17 mouse cellular contexts compared by ENCODE assay signal in genomic region chr4:125185076-125185475, GRCm38 (mm10). TPM values are rescaled to one million over a fixed set of nuclear protein-coding genes. Genes with fewer than 3 reads are reported as not detected.
"Had no signal": no experiment of that assay in that cellular context is flagged by ENCODE, and none has a peak within 500 bp of the region (broad histone marks: within the 10 kb centered on the region; RNA-seq: fewer than 3 reads in every experiment).

No protein-coding gene starts in this region.

- DNase-seq: heart, postnatal 10 days; heart, postnatal 14 days; heart, postnatal 36 days; heart, postnatal 4 days; kidney, adult 11 months; kidney, adult 18-20 months; kidney, adult 2 months; kidney, adult 8-10 months; kidney, adult 9 months; kidney, postnatal 10 days; kidney, postnatal 14 days; kidney, postnatal 25 days; kidney, postnatal 36 days; kidney, postnatal 4 days; layer of hippocampus, adult 9-11 months; layer of hippocampus, postnatal 36 days had no signal

RNA-seq across cellular contexts. Expression of gene Zc3h12a, which starts 57.4 kb away (rescaled TPM):
- total RNA-seq: hindbrain, postnatal 0 days had no signal
